Mouse (Mus musculus) testis, adult 2 months (tissue): ENCODE measurements around the gene 4930470P17Rik.

Source experiments
- CTCF ChIP-seq: fragments of 200-500 bp; IDR thresholded peaks from 2 replicates; pipeline ENCODE4 v1.5.1; 2012; ENCODE audit warnings: low read depth, mild to moderate bottlenecking, inconsistent platforms, low read length, moderate library complexity; ENCODE audit not compliant: control insufficient read depth, insufficient read depth, insufficient replicate concordance
- POLR2A ChIP-seq: fragments of 200-500 bp; IDR thresholded peaks from 2 replicates; pipeline ENCODE4 v1.6.1; 2012; ENCODE audit warnings: low read depth, mild to moderate bottlenecking, inconsistent platforms, low read length, moderate library complexity; ENCODE audit not compliant: control insufficient read depth

GRCm38 (mm10) chr2:170646201-170646600, 44.4 kb upstream of the 4930470P17Rik start:
- TF ChIP-seq CTCF: no peak
- no peak for TF ChIP-seq POLR2A
